Comparison of ENCODE assay signal across 8 mouse cellular contexts in the genomic region with DNA sequence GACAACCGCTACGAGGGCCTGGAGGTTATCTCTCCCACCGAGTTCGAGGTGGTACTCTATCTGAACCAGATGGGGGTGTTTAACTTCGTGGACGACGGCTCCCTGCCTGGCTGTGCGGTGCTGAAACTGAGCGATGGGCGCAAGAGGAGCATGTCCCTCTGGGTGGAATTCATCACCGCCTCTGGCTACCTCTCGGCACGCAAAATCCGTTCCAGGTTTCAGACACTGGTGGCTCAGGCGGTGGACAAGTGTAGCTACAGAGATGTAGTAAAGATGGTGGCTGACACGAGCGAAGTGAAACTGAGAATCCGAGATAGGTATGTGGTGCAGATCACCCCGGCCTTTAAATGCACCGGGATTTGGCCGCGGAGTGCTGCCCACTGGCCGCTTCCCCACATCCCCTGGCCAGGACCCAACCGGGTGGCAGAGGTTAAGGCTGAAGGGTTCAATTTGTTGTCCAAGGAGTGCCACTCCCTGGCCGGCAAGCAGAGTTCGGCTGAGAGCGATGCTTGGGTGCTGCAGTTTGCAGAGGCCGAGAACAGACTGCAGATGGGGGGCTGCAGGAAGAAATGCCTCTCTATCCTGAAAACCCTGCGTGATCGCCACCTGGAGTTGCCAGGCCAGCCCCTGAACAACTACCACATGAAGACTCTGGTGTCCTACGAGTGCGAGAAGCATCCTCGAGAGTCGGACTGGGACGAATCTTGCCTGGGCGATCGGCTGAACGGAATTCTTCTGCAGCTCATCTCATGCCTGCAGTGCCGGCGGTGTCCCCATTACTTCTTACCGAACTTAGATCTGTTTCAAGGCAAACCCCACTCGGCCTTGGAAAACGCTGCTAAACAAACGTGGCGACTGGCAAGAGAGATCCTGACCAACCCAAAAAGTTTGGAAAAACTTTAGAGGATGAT. TPM values are rescaled to one million over a fixed set of nuclear protein-coding genes. Genes with fewer than 3 reads are reported as not detected.
DNase-seq lines count a peak whose midpoint lies in the region; ATAC-seq and TF ChIP-seq lines count a peak whose summit lies in the region.

No protein-coding gene starts in this region.

- H3K4me2 ChIP-seq in forebrain, embryonic 13.5 days = peak overlapping the region; percentile 57
- peak overlapping the region; percentile 69 for H3K4me2 ChIP-seq in hindbrain, embryonic 13.5 days
- peak overlapping the region; percentile 37 for H3K4me2 ChIP-seq in liver, embryonic 14.5 days (ENCODE audit: low read depth)

- H3K27ac ChIP-seq in bone marrow macrophage, adult 2 months (ENCODE audit: insufficient read depth, low read depth, low read length) = no peak overlapping the region
- H3K27ac ChIP-seq in forebrain, embryonic 13.5 days = peak overlapping the region; percentile 48; the same call in 1 of the 2 replicates
- H3K27ac ChIP-seq in hindbrain, embryonic 13.5 days = peak overlapping the region; percentile 98
- no peak overlapping the region for H3K27ac ChIP-seq in liver, embryonic 14.5 days

- 4% methylated on average over 45 of the region's 45 CpGs for WGBS in forebrain, embryonic 13.5 days
- WGBS in hindbrain, embryonic 13.5 days = 6% methylated on average over 45 of the region's 45 CpGs
- WGBS in liver, embryonic 14.5 days (ENCODE audit: insufficient replicate concordance) = 3% methylated on average over 45 of the region's 45 CpGs

- peaks cover 82% of the 10 kb centered on the region for H3K27me3 ChIP-seq in forebrain, embryonic 13.5 days
- H3K27me3 ChIP-seq in hindbrain, embryonic 13.5 days = peaks cover 20% of the 10 kb centered on the region; the same call in 1 of the 2 replicates
- H3K27me3 ChIP-seq in liver, embryonic 14.5 days (ENCODE audit: control insufficient read depth, insufficient read depth, low read length) = peaks cover 82% of the 10 kb centered on the region

- no peak for TF ChIP-seq POLR2A in bone marrow macrophage, adult 2 months (IDR thresholded peaks at IDR 0.05; ENCODE audit: borderline replicate concordance, low read depth, low read length)

- no peak for ATAC-seq in forebrain, embryonic 13.5 days
- ATAC-seq in hindbrain, embryonic 13.5 days (ENCODE audit: low FRiP score) = no peak
- no peak for ATAC-seq in liver, embryonic 14.5 days (ENCODE audit: insufficient read depth)

- H3K36me3 ChIP-seq in forebrain, embryonic 13.5 days (ENCODE audit: poor library complexity, severe bottlenecking) = no peaks in the 10 kb centered on the region
- H3K36me3 ChIP-seq in hindbrain, embryonic 13.5 days = no peaks in the 10 kb centered on the region
- H3K36me3 ChIP-seq in liver, embryonic 14.5 days (replicated peaks; ENCODE audit: control insufficient read depth, insufficient read depth, low read depth) = no peaks in the 10 kb centered on the region

- TF ChIP-seq CTCF in bone marrow macrophage, adult 2 months (IDR thresholded peaks at IDR 0.05; ENCODE audit: low read depth, low read length) = no peak
- no peak for TF ChIP-seq CTCF in liver, embryonic 14.5 days (IDR thresholded peaks at IDR 0.05; ENCODE audit: low read depth)

- no peak for TF ChIP-seq EP300 in liver, embryonic 14.5 days (IDR thresholded peaks at IDR 0.05; ENCODE audit: low read depth)

- peak overlapping the region; percentile 56 for H3K9ac ChIP-seq in forebrain, embryonic 13.5 days
- H3K9ac ChIP-seq in hindbrain, embryonic 13.5 days = peak overlapping the region; percentile 97
- no peak overlapping the region for H3K9ac ChIP-seq in liver, embryonic 14.5 days (replicated peaks)

- H3K9me3 ChIP-seq in forebrain, embryonic 13.5 days (replicated peaks) = no peaks in the 10 kb centered on the region
- no peaks in the 10 kb centered on the region for H3K9me3 ChIP-seq in hindbrain, embryonic 13.5 days
- H3K9me3 ChIP-seq in liver, embryonic 14.5 days (ENCODE audit: control insufficient read depth, low read length) = no peaks in the 10 kb centered on the region

- H3K4me1 ChIP-seq in bone marrow macrophage, adult 2 months (ENCODE audit: control insufficient read depth, insufficient read depth, low read length) = 0 out of 2 replicates have a peak, but pooled peaks cover 7% of the 10 kb centered on the region
- peaks cover 48% of the 10 kb centered on the region for H3K4me1 ChIP-seq in forebrain, embryonic 13.5 days
- H3K4me1 ChIP-seq in hindbrain, embryonic 13.5 days (replicated peaks) = peaks cover 50% of the 10 kb centered on the region
- no peaks in the 10 kb centered on the region for H3K4me1 ChIP-seq in liver, embryonic 14.5 days (replicated peaks; ENCODE audit: control insufficient read depth in 2 of 2, insufficient read depth in 2 of 2, low read length in 1 of 2)

- H3K4me3 ChIP-seq in bone marrow macrophage, adult 2 months (ENCODE audit: insufficient read depth, low read length) = peak overlapping the region; percentile 53
- H3K4me3 ChIP-seq in forebrain, embryonic 13.5 days = peak overlapping the region; percentile 31
- peak overlapping the region; percentile 65 for H3K4me3 ChIP-seq in hindbrain, embryonic 13.5 days
- peak overlapping the region; percentile 16 to 17 for H3K4me3 ChIP-seq in liver, embryonic 14.5 days (ENCODE audit: insufficient read depth in 1 of 2, low read depth in 2 of 2, low read length in 2 of 2)

- peak; percentile 18 for DNase-seq in kidney, adult 18-20 months
- DNase-seq in kidney, postnatal 14 days = no peak
- DNase-seq in liver, embryonic 14.5 days (ENCODE audit: low read depth in 3 of 3, low spot score in 3 of 3) = no peak
- DNase-seq in retina, embryonic 14.5 days (ENCODE audit: low spot score) = peak; percentile 53
- DNase-seq in right cerebral cortex, postnatal 10 days (ENCODE audit: low spot score in 2 of 2) = no peak

RNA-seq across cellular contexts. Expression of a gene that starts 1.1 kb away (rescaled TPM):
- not detected in 2 replicates for polyA plus RNA-seq in bone marrow macrophage, adult 2 months (2012; ENCODE audit: insufficient read depth, insufficient read length, missing spikeins)
- polyA plus RNA-seq in forebrain, embryonic 13.5 days (2015; fragmentation: Nextera tagmentation; extraction: Ambion mirVana) = 16.1 and 42.0 TPM in 2 replicates
- 167 and 174 TPM in 2 replicates for polyA plus RNA-seq in hindbrain, embryonic 13.5 days (2015; fragmentation: Nextera tagmentation; extraction: Ambion mirVana)
- 0.02 and 0.09 TPM in 2 replicates for polyA plus RNA-seq in liver, embryonic 14.5 days (2012; rRNA removed)
- polyA plus RNA-seq in liver, embryonic 14.5 days (2014; fragmentation: Nextera tagmentation; extraction: Ambion mirVana) = not detected in 2 replicates

Comparison
In these comparisons a context has a peak if more than half of its experiments do, and no peak if none do; other contexts are left out.
1. DNase-seq: peak in kidney, adult 18-20 months (single experiment) and retina, embryonic 14.5 days (single experiment); none in kidney, postnatal 14 days (single experiment), liver, embryonic 14.5 days (0 of 3) and right cerebral cortex, postnatal 10 days (0 of 2).
2. H3K27ac ChIP-seq: peak in forebrain, embryonic 13.5 days (single experiment) and hindbrain, embryonic 13.5 days (single experiment); none in bone marrow macrophage, adult 2 months (single experiment) and liver, embryonic 14.5 days (single experiment).
3. RNA of a gene that starts 1.1 kb away (polyA plus RNA-seq): 167 to 174 TPM in hindbrain, embryonic 13.5 days and 16.1 to 42.0 TPM in forebrain, embryonic 13.5 days; 0.02 to 0.09 TPM in liver, embryonic 14.5 days and not detected in bone marrow macrophage, adult 2 months; every median in the first group is over 10 times any median in the second.
4. Peak in every context shown above with its lines, with median percentiles within 50 percentile points of each other: H3K4me3 ChIP-seq and H3K4me2 ChIP-seq.